Mouse (Mus musculus): ENCODE data around the gene Fndc5.
A peak's percentile ranks its signal among the peaks of the same experiment; 100 is the strongest.

GRCm38 (mm10) chr4:129113083-129113988 lies 23.5 kb upstream of the Fndc5 start:
- TF ChIP-seq CTCF (IDR thresholded peaks at IDR 0.05; ENCODE audit: low read depth, low read length) (peak; percentile 71), GATA1 (IDR thresholded peaks at IDR 0.05; ENCODE audit: borderline replicate concordance, low read length) (no peak)

Measured in G1E (cell line).